Mouse (Mus musculus) CD4-positive, CD25-positive, alpha-beta regulatory T cell, adult 2 months (primary cell): ENCODE results near the gene Hgd.

Source experiments
- DNase-seq: peaks from one replicate; pipeline ENCODE4 v3.0.0-alpha.2; 2012; ENCODE audit warnings: low read depth, low spot score

Gene Hgd

DNA sequence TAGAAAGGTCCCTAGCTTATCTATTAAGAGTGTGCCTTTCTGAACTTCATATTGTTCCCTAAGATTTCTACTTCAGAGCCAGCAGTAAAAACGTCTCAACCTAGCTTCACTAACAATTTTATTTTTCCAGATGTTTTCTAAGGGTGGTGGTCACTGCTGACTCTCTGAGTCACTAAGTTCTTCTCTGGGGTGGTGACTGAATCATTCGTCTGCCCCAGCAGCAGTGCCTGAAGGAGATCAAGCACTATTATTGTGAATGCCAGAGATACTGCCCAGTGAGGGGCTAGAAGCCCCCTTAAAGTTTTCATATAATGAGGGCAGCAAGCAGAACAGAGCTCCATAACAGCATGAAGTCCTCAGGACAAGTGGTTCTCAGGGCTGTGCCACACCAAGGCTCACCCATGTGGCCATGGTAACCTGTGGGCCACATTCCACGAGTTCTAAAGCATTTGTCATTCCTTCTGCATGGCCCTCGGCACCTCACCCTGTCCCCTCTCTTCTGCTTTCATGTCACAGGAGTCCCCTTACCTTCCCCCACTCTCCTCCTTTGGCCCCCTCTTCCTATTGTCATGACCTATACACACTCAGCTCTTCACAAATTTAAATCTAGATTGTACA is 90.8 kb downstream of the Hgd start:
- no peak for DNase-seq

- DNase-seq, result no peak
These were observed 95.4 kb downstream of the Hgd start for GRCm38 (mm10) chr16:37675326-37675725.

GRCm38 (mm10) chr16:37676024-37676676 is 96.2 kb downstream of the Hgd start:
- no peak for DNase-seq

- DNase-seq, result no peak
These were observed 96.7 kb downstream of the Hgd start for GRCm38 (mm10) chr16:37676677-37677072.

- no peak for DNase-seq
These were observed 97.6 kb downstream of the Hgd start for GRCm38 (mm10) chr16:37677586-37677985.

DNA sequence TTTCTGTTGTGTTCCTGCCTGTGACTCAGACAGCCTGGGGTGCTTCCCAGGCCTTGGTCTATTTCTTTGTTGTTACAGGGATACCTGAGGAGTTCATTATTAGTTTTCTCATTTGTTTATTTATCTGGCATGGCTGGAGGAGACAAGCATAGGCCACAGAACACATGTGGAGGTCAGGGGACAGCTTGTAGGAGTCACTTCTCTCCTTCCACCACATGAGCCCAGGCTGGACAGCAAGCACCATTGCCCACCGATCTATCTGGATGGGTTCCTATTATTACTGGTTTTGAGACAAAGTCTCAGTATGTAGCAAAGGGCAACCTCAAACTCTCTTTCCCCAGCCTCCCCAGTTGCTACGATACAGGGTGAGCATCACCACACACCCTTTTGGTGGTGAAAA is 100.3 kb downstream of the Hgd start:
- DNase-seq, result no peak

- no peak for DNase-seq
These were observed 100.9 kb downstream of the Hgd start for GRCm38 (mm10) chr16:37680831-37681230.
